Mouse (Mus musculus): ENCODE data around the gene Zfp422. TPM values are rescaled to one million over a fixed set of nuclear protein-coding genes. Genes with fewer than 3 reads are reported as not detected.
"Not testable (repeated sequence)": the region's sequence is repeated elsewhere in the genome, so short reads cannot be mapped to it uniquely, and the experiment has no call there.

Gene Zfp422
- polyA plus RNA-seq, 2 experiments from 2014 or later, result 24.6 to 27.0 TPM

- ATAC-seq, result no peak
These were observed 19.0 kb upstream of the Zfp422 start for GRCm38 (mm10) chr6:116647763-116648162.

DNA sequence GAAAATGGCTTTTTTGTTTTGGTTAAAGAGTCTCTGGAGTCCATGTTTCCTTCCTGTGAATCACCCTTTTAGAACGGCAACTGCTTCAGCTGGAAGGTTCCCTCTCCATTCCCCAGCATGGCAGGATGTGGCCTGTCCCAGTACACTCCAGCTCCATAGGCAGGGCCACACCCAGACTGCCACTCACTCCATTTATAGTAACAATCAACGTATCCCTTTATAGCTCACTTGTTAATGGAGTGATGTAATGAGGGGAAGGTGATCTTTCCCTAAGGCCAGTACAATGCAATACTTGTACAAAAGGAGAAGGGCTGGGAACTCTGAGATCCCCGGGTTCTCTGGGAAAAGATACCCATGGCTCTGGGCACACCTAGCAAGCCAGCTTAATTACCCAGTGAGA lies 15.5 kb upstream of the Zfp422 start:
- ATAC-seq, result no peak

DNA sequence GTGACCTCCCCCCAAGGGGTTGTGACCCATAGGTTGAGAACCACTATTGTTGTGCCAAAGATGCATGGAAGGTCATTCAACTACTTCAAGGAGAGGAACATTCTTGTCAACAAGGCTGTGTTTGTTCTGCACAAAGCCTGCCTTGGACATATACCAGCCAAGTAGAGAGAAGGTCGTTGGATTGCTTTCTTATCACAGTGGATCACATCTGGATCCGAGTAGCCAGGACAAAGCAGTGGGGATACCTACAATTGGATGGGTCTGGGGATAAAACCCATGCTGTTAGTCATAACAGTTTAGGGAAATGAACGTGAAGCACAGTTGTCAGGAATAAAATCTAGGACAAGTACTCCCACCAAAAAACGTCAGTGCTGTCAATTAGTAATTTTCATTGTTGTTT lies 15.1 kb upstream of the Zfp422 start:
- no peak for ATAC-seq

DNA sequence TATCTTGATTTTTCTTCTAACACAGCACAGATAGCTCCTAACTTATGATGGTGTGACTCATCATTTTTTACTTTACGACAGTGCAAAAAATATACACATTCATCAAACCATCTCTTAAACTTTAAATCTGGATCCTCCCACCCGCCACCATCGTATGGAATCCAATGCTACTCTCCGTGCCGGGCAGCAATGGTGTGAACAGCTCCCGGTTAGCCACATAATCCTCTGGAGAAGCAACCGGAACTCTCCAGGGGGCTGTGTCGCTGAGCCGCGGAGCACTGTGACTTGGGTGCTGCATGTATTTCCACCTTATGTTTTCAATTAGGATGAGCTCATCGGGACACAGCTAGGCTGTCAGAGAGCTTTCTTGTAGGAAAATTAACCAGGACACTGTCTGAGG lies 14.1 kb upstream of the Zfp422 start:
- ATAC-seq, result no peak

GRCm38 (mm10) chr6:116639663-116640062 lies 10.9 kb upstream of the Zfp422 start:
- no peak for ATAC-seq

GRCm38 (mm10) chr6:116638871-116639270 lies 10.1 kb upstream of the Zfp422 start:
- ATAC-seq, result no peak

- no peak for ATAC-seq
These were observed 8.7 kb upstream of the Zfp422 start for GRCm38 (mm10) chr6:116637496-116637895.

DNA sequence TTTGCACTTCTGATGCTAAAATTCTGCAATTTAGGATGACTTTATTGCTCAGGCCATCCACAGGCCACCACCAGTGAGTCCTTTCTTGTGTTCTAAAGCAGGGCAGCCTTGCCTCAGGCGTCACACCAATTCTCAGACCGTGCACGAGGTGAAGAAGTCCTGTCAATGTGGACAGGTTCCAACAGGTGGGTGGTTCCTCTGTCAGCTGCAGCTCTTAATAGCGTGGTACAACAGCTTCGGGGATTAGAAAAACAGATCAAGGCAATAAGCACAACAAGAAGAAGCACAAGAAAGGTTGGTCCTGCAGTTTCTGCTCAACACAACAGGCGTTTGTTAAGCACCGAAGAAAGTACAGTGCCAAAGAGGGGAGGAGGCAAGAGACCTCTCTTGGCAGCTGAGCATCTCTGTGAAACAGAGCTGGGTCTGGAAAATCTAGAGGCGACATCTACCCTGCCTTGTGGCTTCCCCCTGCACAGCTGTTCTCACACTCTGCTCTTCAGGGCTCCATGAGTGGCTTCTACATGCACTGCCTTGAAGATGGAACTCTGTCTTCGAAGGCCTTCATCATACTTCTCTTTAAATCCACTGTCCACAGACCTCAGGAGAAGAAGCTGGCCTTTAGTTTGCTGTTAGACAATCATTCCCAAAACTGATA lies 7.9 kb upstream of the Zfp422 start:
- no peak for ATAC-seq

- no peak for ATAC-seq
These were observed 6.7 kb upstream of the Zfp422 start for GRCm38 (mm10) chr6:116635251-116636180.

DNA sequence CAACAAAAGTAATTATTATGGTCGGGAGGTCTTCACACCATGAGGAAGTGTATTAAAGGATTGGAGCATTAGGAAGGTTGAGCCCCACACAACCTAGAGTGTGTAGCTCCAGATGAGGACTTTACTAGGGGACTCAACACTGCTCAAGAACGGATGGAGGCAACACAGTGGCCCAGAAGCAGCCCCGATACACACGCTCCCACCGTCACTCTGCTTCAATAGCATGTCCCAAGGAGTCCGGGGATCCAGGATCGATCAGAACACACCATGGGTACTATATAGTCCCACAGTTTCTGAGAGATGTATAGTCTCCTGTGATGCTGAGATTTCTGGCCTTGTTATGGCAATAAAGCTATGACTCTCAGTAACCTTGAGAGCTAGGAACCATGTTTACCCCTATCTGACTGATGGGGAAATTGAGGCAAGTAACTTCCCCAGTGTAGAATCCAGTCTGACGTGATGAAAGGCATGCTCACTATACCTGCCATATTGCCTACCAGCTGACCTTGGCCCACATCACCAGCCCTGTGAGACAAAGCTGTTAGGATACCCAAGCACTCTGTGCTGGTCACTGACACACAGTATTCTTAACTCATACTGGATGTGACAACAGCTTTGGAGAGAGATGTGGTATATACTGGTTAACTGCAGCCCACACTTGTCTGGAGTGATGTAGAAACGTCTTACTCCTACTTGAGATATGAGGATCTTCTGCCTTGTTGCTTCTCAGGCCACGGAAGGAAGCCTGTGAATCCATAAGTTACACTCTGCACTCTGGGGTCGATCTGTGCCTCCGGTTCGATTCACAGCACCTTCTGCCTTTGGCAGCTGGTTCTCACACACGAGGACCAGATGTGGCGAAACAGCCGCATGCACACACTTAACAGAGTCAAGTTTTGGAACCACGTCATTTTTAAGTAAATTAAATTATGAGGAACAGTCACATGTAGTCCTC lies 5.2 kb upstream of the Zfp422 start:
- no peak for ATAC-seq

DNA sequence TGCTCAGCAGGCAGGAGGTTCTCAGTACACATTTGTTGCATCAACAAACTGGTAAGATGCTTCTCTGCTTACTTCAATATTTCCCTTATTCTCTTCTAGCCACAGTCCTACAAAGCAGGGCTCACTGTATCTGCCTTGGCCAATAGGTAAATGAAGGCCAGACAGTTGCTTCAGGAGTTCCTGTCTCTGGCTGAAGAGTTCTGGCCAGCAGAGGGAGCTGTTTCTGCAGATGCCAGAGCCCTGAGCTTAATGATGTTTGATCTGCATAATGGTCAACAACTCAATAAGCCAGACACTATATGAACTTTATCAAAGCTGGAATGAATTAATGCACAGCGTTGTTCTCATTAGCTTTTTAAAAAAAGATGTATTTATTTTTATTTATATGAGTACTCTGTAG lies 3.3 kb upstream of the Zfp422 start:
- peak; percentile 42 for ATAC-seq

DNA sequence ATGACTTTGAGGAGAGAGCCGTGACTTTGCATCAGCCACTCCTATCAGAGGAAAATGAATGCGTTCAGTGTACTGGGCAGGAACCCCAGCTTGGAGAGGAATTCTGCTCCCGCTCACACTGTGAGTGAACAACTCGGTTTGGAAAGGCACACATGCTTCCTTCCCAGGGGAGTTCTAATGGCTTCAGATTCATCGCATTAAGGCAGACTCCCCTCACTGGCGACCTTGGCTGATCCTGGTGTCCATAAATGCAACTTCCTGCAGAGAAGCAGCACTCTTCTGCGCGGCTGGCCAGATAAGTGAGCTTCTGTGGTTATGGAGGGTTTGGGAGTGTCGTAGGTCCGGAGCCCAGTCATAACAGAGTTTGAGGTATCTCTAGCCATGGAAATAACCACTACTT lies 967 bp upstream of the Zfp422 start:
- ATAC-seq, result no peak

DNA sequence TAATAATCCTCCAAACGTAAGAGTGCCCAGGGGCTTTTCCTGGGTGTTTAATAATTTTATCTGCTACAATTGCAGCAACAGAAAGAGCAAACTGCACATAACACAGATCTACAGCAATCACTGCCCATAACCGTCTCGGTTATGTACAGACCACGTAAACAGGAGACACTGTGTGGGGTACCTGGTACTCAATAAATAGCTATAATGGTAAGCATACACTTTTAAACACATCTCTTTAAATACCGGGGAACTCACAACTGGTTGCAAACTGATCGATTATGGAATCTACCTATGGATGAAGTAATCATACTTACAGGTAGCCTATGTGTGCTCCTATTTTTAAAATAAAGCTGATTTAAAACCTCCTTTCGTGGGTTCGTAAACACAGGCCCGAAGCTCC lies 704 bp downstream of the Zfp422 start:
- ATAC-seq, result no peak

GRCm38 (mm10) chr6:116626417-116626816 lies 2.4 kb downstream of the Zfp422 start:
- ATAC-seq, result not testable (repeated sequence)

DNA sequence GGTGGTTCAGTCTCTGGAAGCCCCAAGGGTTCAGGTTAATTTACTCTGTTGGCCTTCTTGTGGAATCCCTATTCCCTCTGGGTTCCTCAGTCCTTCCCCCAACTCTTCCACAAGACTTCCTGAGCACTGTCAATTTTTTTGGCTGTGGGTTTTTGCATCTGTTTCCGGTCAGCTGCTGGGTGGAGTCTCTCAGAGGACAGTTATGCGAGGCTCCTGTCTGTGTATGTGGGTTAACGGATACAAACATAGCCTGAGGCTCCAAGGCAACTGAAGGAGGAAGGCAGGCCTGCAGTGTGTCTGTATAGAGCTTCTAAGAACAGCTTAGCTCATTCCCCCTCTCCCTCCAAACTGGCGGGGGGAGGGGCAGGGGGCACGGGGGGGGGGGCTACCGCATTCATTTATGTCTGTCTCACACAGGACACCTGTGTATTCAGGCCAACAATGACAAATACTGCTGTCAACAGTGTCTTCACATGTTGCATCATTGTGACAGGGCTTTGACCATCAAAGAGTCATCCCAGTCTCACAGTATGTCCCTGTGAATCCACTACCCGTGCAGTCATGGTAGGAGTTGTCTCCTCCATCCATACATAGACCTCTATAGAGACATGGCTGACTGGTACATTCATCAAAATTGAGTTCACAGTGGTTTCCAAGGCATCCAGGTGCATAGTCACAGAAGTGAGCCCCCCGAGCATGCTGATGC lies 7.3 kb downstream of the Zfp422 start:
- no peak for ATAC-seq

DNA sequence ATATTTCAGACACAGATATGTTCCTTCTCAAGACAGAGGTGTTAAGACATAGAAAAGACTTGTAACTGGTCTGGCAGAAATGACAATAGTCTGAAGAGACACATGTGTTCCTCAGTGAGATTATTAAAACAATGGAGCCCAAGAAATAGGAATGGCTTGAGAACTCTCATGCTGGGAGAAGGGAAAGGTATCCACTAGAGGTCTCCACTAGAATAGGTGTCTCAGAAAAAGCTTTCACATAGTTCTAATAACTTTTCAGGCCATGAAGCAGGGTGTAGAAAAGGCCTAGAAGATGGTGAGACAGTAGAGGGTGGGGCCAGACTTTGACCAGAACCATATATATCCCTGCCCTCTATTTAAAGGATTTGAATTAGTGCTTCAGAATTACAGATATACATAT lies 10.7 kb downstream of the Zfp422 start:
- no peak for ATAC-seq

DNA sequence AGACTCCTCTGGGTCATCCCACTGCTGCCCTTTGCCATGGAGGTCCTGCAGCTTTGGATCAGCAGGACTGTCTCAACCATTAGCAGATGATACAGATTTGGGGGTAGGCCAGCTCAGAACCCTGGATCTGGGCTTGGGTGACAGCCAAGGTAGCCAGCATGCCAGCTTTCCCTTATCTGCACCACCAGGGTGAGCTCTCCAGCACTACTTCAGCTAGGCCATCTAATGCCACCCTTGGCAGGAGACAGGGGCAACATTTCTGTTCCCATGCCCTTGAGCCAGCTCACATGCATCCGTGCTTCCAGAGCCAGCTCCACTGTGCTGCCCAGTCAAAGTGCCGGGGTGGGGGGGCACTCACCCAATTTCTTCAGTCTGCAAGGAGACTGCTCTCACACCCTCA lies 13.1 kb downstream of the Zfp422 start:
- no peak for ATAC-seq

GRCm38 (mm10) chr6:116607230-116607629 lies 21.6 kb downstream of the Zfp422 start:
- no peak for ATAC-seq

GRCm38 (mm10) chr6:116600969-116601368 lies 27.8 kb downstream of the Zfp422 start:
- not testable (repeated sequence) for ATAC-seq

DNA sequence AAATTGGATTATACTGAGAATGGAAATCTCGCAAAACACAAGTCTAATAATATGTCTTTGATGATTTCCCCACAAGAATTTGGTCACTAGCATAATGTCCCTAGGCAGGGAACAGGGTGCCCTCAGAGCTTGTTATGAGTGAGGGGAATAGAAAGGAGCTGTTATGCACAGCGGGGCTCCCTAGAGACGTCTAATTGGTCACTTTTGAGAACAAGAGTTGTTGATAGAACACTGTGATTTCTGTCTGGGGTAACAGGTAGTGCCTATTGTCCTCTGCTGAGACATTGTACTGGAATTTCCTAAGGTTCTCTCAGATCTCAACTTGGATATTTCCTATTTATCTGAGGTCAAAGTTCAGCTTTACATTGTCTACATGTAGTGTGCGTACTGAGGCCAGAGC lies 44.7 kb downstream of the Zfp422 start, which contains the start of gene Olfr215:
TSS of gene Olfr215 (minus strand) at position 101 of the 400 bp plus-strand sequence.
- no peak for ATAC-seq

Measured in CD4-positive, CD25-positive, alpha-beta regulatory T cell, adult 4 months (primary cell).